Mouse (Mus musculus) stomach, postnatal 0 days (tissue): ENCODE data around the gene Nme8. TPM values are rescaled to one million over a fixed set of nuclear protein-coding genes. Genes with fewer than 3 reads are reported as not detected.

Experiments used
- ATAC-seq: fragments of 200-750 bp; cut with Nextera tagmentation; 2 replicates; pipeline ENCODE4 v1.8.0; 2017; ENCODE audit not compliant: low FRiP score, low TSS enrichment
- DNase-seq: peaks from one replicate; pipeline ENCODE4 v3.0.0-alpha.2; 2016; ENCODE audit warnings: low spot score
- H3K27ac ChIP-seq: fragments of 300-500 bp; sonication (generic); replicated peaks from 2 replicates; pipeline ENCODE4 v1.5.1; 2014; ENCODE audit warnings: mild to moderate bottlenecking, control low read depth
- H3K27me3 ChIP-seq: fragments of 300-500 bp; sonication (generic); 2 replicates; pipeline ENCODE4 v1.6.1; 2014; ENCODE audit warnings: low read length; ENCODE audit not compliant: control insufficient read depth, insufficient read depth
- H3K36me3 ChIP-seq: fragments of 300-500 bp; sonication (generic); 2 replicates; pipeline ENCODE4 v1.6.1; 2014; ENCODE audit warnings: low read length, mixed read lengths; ENCODE audit not compliant: control insufficient read depth, insufficient read depth
- H3K4me1 ChIP-seq: fragments of 300-500 bp; sonication (generic); replicated peaks from 2 replicates; pipeline ENCODE4 v1.6.1; 2014; ENCODE audit warnings: antibody characterized with exemption; ENCODE audit not compliant: control insufficient read depth, insufficient read depth
- H3K4me2 ChIP-seq: fragments of 300-500 bp; sonication (generic); replicated peaks from 2 replicates; pipeline ENCODE4 v1.6.1; 2014; ENCODE audit warnings: low read depth, mild to moderate bottlenecking, control low read depth, moderate library complexity
- H3K4me3 ChIP-seq: fragments of 300-500 bp; sonication (generic); 2 replicates; pipeline ENCODE4 v1.5.1; 2014; ENCODE audit warnings: low read depth, low read length, control low read depth
- H3K9ac ChIP-seq: fragments of 300-500 bp; sonication (generic); 2 replicates; pipeline ENCODE4 v1.6.1; 2014; ENCODE audit warnings: mild to moderate bottlenecking, low read length, control low read depth, mixed read lengths
- H3K9me3 ChIP-seq: fragments of 300-500 bp; sonication (generic); 2 replicates; pipeline ENCODE4 v1.6.1; 2016; ENCODE audit warnings: low read length; ENCODE audit not compliant: control insufficient read depth
- CTCF ChIP-seq: IDR thresholded peaks from 2 replicates; pipeline ENCODE4 v1.5.1; 2016; ENCODE audit warnings: antibody characterized with exemption, low read depth, mild to moderate bottlenecking, moderate library complexity
- EP300 ChIP-seq: optimal IDR thresholded peaks from 2 replicates; pipeline ENCODE3; 2016; ENCODE audit warnings: antibody characterized with exemption
- WGBS: fragments of 180-500 bp; shearing (Covaris S2); extraction: QIAGEN DNeasy Blood & Tissue Kit; methylation state at CpG from one replicate; pipeline ENCODE4 v1.1.7; 2014; 5-methylcytosine and 5-hydroxymethylcytosine counted together
- polyA plus RNA-seq: library from polyadenylated mRNA; unstranded; fragments of >200 nt; fragmentation: Nextera tagmentation; extraction: Ambion mirVana; gene quantifications from 2 replicates; pipeline ENCODE4 v1.2.1, GENCODE M21; 2015

Gene Nme8
- polyA plus RNA-seq, 1 experiment from 2014 or later: not detected

DNA sequence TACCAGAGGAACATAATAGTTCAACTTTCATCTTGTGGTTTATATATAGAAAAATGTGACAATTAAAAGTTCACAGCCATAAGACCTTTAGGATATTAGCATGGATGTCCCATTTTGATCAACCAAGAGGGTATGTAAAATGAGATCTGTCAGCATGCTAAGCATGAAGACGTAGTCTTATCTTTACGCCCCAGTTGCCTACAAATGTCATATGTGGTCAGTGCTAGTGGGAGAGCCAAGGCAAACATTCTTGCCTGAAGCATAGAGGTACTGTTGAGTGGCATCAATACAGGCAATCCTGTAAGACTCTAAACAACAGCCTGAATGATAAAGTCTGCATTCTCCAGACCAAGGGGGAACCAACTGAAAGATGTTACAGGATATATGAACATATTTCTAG lies 45.2 kb downstream of the Nme8 start:
- no peak overlapping the region for H3K4me3 ChIP-seq
- no peak overlapping the region for H3K4me2 ChIP-seq
- no peak for TF ChIP-seq EP300
- TF ChIP-seq CTCF: no peak
- DNase-seq (no peak), ATAC-seq (no peak)
- H3K27me3 ChIP-seq: no peaks in the 10 kb centered on the region
- no peak overlapping the region for H3K27ac ChIP-seq
- no peak overlapping the region for H3K9ac ChIP-seq
- 85% methylated on average over 2 of the region's 2 CpGs for WGBS
- no peaks in the 10 kb centered on the region for H3K9me3 ChIP-seq
- no peaks in the 10 kb centered on the region for H3K4me1 ChIP-seq
- H3K36me3 ChIP-seq: no peaks in the 10 kb centered on the region

DNA sequence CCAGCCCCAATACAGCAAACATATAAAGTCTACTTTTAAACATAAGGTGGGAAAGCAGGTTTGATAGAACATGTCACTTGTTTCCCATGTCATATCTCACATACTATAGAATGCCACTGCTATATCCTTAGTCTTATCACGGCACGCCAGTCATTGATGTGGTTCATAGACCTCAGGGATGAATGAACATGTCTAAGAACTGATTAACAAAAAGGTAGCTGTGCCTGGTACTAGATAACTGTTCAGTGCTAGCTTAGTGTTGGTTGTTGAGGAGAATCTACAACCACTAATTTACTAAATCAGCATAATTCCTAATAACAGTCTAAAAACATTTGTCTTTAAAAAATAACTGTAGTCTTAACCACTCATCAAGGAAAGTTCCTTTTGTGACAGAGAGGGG lies 47.8 kb downstream of the Nme8 start:
- Histone ChIP-seq H3K27ac (no peak overlapping the region), H3K27me3 (no peaks in the 10 kb centered on the region), H3K4me3 (no peak overlapping the region), H3K9ac (no peak overlapping the region), H3K4me1 (no peaks in the 10 kb centered on the region), H3K36me3 (no peaks in the 10 kb centered on the region), H3K4me2 (no peak overlapping the region), H3K9me3 (no peaks in the 10 kb centered on the region)
- TF ChIP-seq EP300: no peak
- TF ChIP-seq CTCF: no peak
- WGBS: 91% methylated on average over 2 of the region's 2 CpGs
- ATAC-seq: no peak
- DNase-seq: no peak

DNA sequence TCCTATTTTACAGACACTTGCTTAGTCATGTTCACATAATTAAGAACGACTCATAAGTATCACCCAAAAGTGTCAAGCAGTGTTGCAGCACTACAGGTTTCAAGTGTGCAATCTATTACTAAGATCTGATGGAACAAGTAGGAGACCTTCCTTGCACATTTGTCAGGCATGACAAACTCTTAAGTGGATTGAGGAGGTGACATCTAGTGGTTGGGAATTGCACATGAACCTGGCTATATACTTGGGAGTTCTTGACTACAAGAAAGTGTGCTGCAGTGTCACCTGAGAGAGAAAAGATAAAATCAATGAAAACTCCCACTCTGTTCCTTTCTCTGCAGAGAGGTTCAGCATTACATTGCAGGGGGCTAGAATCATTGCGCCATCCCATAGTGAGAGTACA lies 53.4 kb downstream of the Nme8 start:
- Histone ChIP-seq H3K4me2 (no peak overlapping the region), H3K36me3 (no peaks in the 10 kb centered on the region), H3K4me1 (no peaks in the 10 kb centered on the region), H3K9ac (no peak overlapping the region), H3K9me3 (no peaks in the 10 kb centered on the region), H3K27ac (no peak overlapping the region), H3K4me3 (no peak overlapping the region), H3K27me3 (no peaks in the 10 kb centered on the region)
- 66% methylated on average over 2 of the region's 2 CpGs for whole genome bisulfite sequencing
- ATAC-seq: no peak
- TF ChIP-seq EP300: no peak
- TF ChIP-seq CTCF: peak; percentile 50
- DNase-seq: no peak

DNA sequence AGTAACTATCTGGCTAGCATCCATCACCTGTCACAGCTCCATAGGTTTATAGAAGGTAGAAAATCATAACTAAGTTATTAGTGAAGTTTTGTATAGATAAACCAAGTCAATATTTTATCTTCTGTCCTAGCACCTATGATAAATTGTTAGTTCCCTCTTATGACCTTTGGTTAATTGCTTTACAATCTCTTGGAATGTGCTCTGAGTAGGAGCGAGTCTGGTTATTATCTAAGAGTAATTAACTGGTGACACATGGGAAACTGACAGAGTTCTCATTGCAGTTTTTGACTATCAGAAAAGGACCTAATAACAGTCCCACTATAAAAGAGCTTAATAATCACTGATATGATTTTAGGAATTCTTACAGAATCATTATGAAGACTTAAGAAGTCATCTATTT lies 54.1 kb downstream of the Nme8 start:
- TF ChIP-seq CTCF (no peak), EP300 (no peak)
- Histone ChIP-seq H3K4me1 (no peaks in the 10 kb centered on the region), H3K4me3 (no peak overlapping the region), H3K9ac (no peak overlapping the region), H3K4me2 (no peak overlapping the region), H3K9me3 (no peaks in the 10 kb centered on the region), H3K36me3 (no peaks in the 10 kb centered on the region), H3K27me3 (no peaks in the 10 kb centered on the region), H3K27ac (no peak overlapping the region)
- no peak for ATAC-seq
- WGBS: 30% methylated on average over 1 of the region's 1 CpGs
- DNase-seq: no peak

DNA sequence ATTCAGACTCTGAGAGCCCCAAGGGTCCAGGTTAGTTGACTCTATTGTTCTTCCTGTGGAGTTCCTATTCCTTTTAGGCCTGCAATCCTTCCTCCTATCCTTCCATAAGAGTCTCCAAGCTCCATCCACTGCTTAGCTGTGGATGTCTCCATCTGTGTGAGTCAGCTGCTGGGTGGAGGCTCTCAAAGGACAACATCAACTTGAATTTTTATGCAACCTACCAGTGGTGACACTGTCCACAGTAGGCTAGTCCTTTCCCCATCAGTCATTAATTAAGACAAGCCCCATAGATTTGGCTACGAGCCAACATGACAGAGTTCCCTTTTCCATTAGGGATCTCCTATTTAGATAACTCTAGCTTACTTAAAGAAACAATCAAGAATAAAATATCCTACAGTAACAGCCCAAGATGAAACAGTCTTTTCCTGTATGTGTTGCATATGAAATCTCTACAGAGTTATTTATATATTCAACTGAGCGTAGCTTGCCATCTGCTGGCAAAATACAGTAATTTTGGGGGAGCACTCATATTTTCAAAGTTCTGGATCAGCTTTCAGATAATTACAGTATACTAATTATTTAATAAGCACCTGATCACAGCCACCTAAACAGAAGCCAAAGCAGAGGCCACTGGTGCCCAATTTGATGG lies 57.3 kb downstream of the Nme8 start:
- no peak overlapping the region for H3K27ac ChIP-seq
- H3K36me3 ChIP-seq: no peaks in the 10 kb centered on the region
- no peaks in the 10 kb centered on the region for H3K9me3 ChIP-seq
- DNase-seq: no peak
- no peak for ATAC-seq
- H3K4me1 ChIP-seq: no peaks in the 10 kb centered on the region
- H3K9ac ChIP-seq: no peak overlapping the region
- TF ChIP-seq CTCF (peak; percentile 68), EP300 (no peak)
- 53% methylated on average over 2 of the region's 2 CpGs for WGBS
- H3K4me3 ChIP-seq: no peak overlapping the region
- H3K27me3 ChIP-seq: no peaks in the 10 kb centered on the region
- H3K4me2 ChIP-seq: no peak overlapping the region

- H3K4me3 ChIP-seq: no peak overlapping the region
- H3K4me1 ChIP-seq: no peaks in the 10 kb centered on the region
- 68% methylated on average over 4 of the region's 4 CpGs for WGBS
- no peaks in the 10 kb centered on the region for H3K36me3 ChIP-seq
- no peak for DNase-seq
- no peak overlapping the region for H3K9ac ChIP-seq
- H3K27ac ChIP-seq: no peak overlapping the region
- H3K9me3 ChIP-seq: no peaks in the 10 kb centered on the region
- no peak overlapping the region for H3K4me2 ChIP-seq
- no peak for ATAC-seq
- TF ChIP-seq CTCF (peak; percentile 77), EP300 (no peak)
- H3K27me3 ChIP-seq: no peaks in the 10 kb centered on the region
These were observed 61.5 kb downstream of the Nme8 start for GRCm38 (mm10) chr13:19636131-19636530.
